In the genomic region with DNA sequence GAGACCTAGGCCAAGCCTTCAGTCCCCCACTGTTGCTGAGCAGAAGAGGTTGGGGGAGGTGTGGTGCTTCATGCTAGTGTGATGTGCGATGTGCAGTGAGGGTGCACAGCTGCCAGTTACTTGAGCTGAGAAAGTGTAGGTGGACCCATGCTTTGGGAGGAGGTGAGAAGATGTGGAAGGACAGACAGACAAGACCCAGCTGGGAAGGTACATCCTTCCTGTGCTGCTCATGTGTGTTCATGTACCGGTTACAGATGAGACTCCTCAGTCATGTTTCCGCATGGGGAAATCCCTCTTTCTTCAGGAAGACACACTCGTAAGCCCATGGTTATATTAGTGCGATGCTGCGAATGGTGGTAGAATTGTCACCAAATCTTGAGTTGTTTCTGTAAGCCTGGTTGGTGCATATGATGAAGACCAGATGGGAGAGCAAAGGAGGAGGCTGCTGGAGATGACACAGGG, we compare ENCODE assay signal across 28 mouse cellular contexts. TPM values are rescaled to one million over a fixed set of nuclear protein-coding genes. Genes with fewer than 3 reads are reported as not detected.
A peak's percentile ranks its signal among the peaks of the same experiment; 100 is the strongest.
DNase-seq lines count a peak whose midpoint lies in the region; ATAC-seq lines count a peak whose summit lies in the region.
"Had no signal": no experiment of that assay in that cellular context is flagged by ENCODE, and none has a peak within 500 bp of the region (broad histone marks: within the 10 kb centered on the region; RNA-seq: fewer than 3 reads in every experiment).

No protein-coding gene starts in this region.

- ATAC-seq in hindbrain, embryonic 13.5 days (ENCODE audit: low FRiP score): no peak
- ATAC-seq: forebrain, embryonic 13.5 days; intestine, embryonic 15.5 days; midbrain, embryonic 15.5 days had no signal

- no peaks in the 10 kb centered on the region for H3K4me1 ChIP-seq in hindbrain, embryonic 13.5 days (replicated peaks)
- H3K4me1 ChIP-seq: embryonic facial prominence, embryonic 12.5 days; forebrain, embryonic 13.5 days; heart, embryonic 13.5 days; intestine, embryonic 15.5 days; limb, embryonic 10.5 days; midbrain, embryonic 15.5 days; neural tube, embryonic 12.5 days had no signal

- H3K9me3 ChIP-seq in hindbrain, embryonic 13.5 days: no peaks in the 10 kb centered on the region
- H3K9me3 ChIP-seq: embryonic facial prominence, embryonic 12.5 days; forebrain, embryonic 13.5 days; heart, embryonic 13.5 days; intestine, embryonic 15.5 days; limb, embryonic 10.5 days; midbrain, embryonic 15.5 days; neural tube, embryonic 12.5 days had no signal

- 94% methylated on average over 6 of the region's 6 CpGs for WGBS in hindbrain, embryonic 13.5 days

- H3K9ac ChIP-seq in hindbrain, embryonic 13.5 days: no peak overlapping the region
- H3K9ac ChIP-seq: embryonic facial prominence, embryonic 12.5 days; forebrain, embryonic 13.5 days; heart, embryonic 13.5 days; intestine, embryonic 15.5 days; midbrain, embryonic 15.5 days; neural tube, embryonic 12.5 days had no signal

- DNase-seq in frontal cortex, adult 2 months (ENCODE audit: extremely low spot score in 1 of 2, low spot score in 1 of 2): peak; percentile 29 to 61
- DNase-seq in frontal cortex, postnatal 10 days (ENCODE audit: low spot score in 2 of 2): no peak
- peak; percentile 40 for DNase-seq in right cerebral cortex, adult 2 months (ENCODE audit: low spot score in 2 of 2)
- DNase-seq in right cerebral cortex, postnatal 10 days (ENCODE audit: low spot score in 2 of 2): no peak
- peak; percentile 44 for DNase-seq in induced T-regulatory cell, adult 2 months (ENCODE audit: low read depth)
- peak; percentile 49 to 54 for DNase-seq in right cerebral cortex, postnatal 36 days (ENCODE audit: low spot score in 2 of 2)
- no peak for DNase-seq in thymus, postnatal 0 days (ENCODE audit: low spot score)
- DNase-seq: adrenal gland, postnatal 10 days; cerebellum, adult 2 months; cerebellum, postnatal 25 days; gastrocnemius, postnatal 25 days; heart, adult 2 months; heart, postnatal 14 days; kidney, adult 9 months; kidney, postnatal 25 days; layer of hippocampus, adult 9-11 months; liver; thymus, postnatal 36 days had no signal

- H3K27ac ChIP-seq in hindbrain, embryonic 13.5 days: no peak overlapping the region
- H3K27ac ChIP-seq: embryonic facial prominence, embryonic 12.5 days; forebrain, embryonic 13.5 days; heart, adult 2 months; heart, embryonic 13.5 days; intestine, embryonic 15.5 days; limb, embryonic 10.5 days; macrophage; midbrain, embryonic 15.5 days; neural tube, embryonic 12.5 days had no signal

- H3K4me3 ChIP-seq in hindbrain, embryonic 13.5 days: no peak overlapping the region
- H3K4me3 ChIP-seq: embryonic facial prominence, embryonic 12.5 days; erythroblast, embryonic 14.5 days; forebrain, embryonic 13.5 days; heart, adult 2 months; heart, embryonic 13.5 days; intestine, embryonic 15.5 days; limb, embryonic 10.5 days; midbrain, embryonic 15.5 days; neural tube, embryonic 12.5 days had no signal

- peaks cover 80% of the 10 kb centered on the region for H3K36me3 ChIP-seq in hindbrain, embryonic 13.5 days

- H3K27me3 ChIP-seq in hindbrain, embryonic 13.5 days: no peaks in the 10 kb centered on the region
- H3K27me3 ChIP-seq: embryonic facial prominence, embryonic 12.5 days; forebrain, embryonic 13.5 days; heart, embryonic 13.5 days; intestine, embryonic 15.5 days; midbrain, embryonic 15.5 days; neural tube, embryonic 12.5 days had no signal

- no peak overlapping the region for H3K4me2 ChIP-seq in hindbrain, embryonic 13.5 days
- H3K4me2 ChIP-seq: embryonic facial prominence, embryonic 12.5 days; forebrain, embryonic 13.5 days; heart, embryonic 13.5 days; intestine, embryonic 15.5 days; midbrain, embryonic 15.5 days; neural tube, embryonic 12.5 days had no signal

RNA-seq across cellular contexts. Expression of a gene that starts 13.3 kb away (rescaled TPM):
- polyA plus RNA-seq in frontal cortex, adult 2 months (2012; rRNA removed): 35.7 and 35.9 TPM in 2 replicates
- polyA plus RNA-seq in thymus, postnatal 0 days (2015; fragmentation: Nextera tagmentation; extraction: Ambion mirVana): 29.7 and 33.6 TPM in 2 replicates
- polyA plus RNA-seq in hindbrain, embryonic 13.5 days (2015; fragmentation: Nextera tagmentation; extraction: Ambion mirVana): 37.1 and 39.0 TPM in 2 replicates

RNA-seq across cellular contexts. Expression of a gene that starts 32.4 kb away (rescaled TPM):
- 41.2 and 42.9 TPM in 2 replicates for polyA plus RNA-seq in frontal cortex, adult 2 months (2012; rRNA removed)
- polyA plus RNA-seq in thymus, postnatal 0 days (2015; fragmentation: Nextera tagmentation; extraction: Ambion mirVana): 45.0 and 51.3 TPM in 2 replicates
- 43.5 and 44.4 TPM in 2 replicates for polyA plus RNA-seq in hindbrain, embryonic 13.5 days (2015; fragmentation: Nextera tagmentation; extraction: Ambion mirVana)

RNA-seq across cellular contexts. Expression of a gene that starts 48.1 kb away (rescaled TPM):
- polyA plus RNA-seq in frontal cortex, adult 2 months (2012; rRNA removed): 30.9 and 31.2 TPM in 2 replicates
- polyA plus RNA-seq in thymus, postnatal 0 days (2015; fragmentation: Nextera tagmentation; extraction: Ambion mirVana): 8.5 and 9.3 TPM in 2 replicates
- 9.5 and 9.9 TPM in 2 replicates for polyA plus RNA-seq in hindbrain, embryonic 13.5 days (2015; fragmentation: Nextera tagmentation; extraction: Ambion mirVana)

Comparison
In these comparisons a context has a peak if more than half of its experiments do, and no peak if none do; other contexts are left out.
1. DNase-seq: peak in frontal cortex, adult 2 months (2 of 2), right cerebral cortex, adult 2 months (2 of 2), induced T-regulatory cell, adult 2 months (single experiment) and right cerebral cortex, postnatal 36 days (2 of 2); none in frontal cortex, postnatal 10 days (0 of 2), right cerebral cortex, postnatal 10 days (0 of 2) and thymus, postnatal 0 days (single experiment).